Mouse (Mus musculus) limb, embryonic 11.5 days (tissue): ENCODE results near the gene Pcnx4. TPM values are rescaled to one million over a fixed set of nuclear protein-coding genes. Genes with fewer than 3 reads are reported as not detected.
A peak's percentile ranks its signal among the peaks of the same experiment; 100 is the strongest.

Experiments used
- ATAC-seq: fragments of 200-750 bp; cut with Nextera tagmentation; 2 replicates; pipeline ENCODE4 v1.8.0; 2017; ENCODE audit warnings: low read depth; ENCODE audit not compliant: insufficient number of reproducible peaks, low FRiP score, low TSS enrichment
- DNase-seq: peaks from one replicate; pipeline ENCODE4 v3.0.0-alpha.2; 2015; ENCODE audit warnings: low spot score
- H3K27ac ChIP-seq: fragments of 300-500 bp; sonication (generic); replicated peaks from 2 replicates; pipeline ENCODE4 v1.5.1; 2014; ENCODE audit warnings: low read depth, mild to moderate bottlenecking, low read length
- H3K27me3 ChIP-seq: fragments of 300-500 bp; sonication (generic); 2 replicates; pipeline ENCODE4 v1.6.1; 2014; ENCODE audit warnings: mild to moderate bottlenecking, low read length, mixed read lengths; ENCODE audit not compliant: control insufficient read depth, insufficient read depth
- H3K36me3 ChIP-seq: fragments of 300-500 bp; sonication (generic); 2 replicates; pipeline ENCODE4 v1.6.1; 2014; ENCODE audit warnings: mild to moderate bottlenecking, low read length, moderate library complexity, mixed read lengths; ENCODE audit not compliant: control insufficient read depth, insufficient read depth
- H3K4me1 ChIP-seq: fragments of 300-500 bp; sonication (generic); 2 replicates; pipeline ENCODE4 v1.6.1; 2014; ENCODE audit warnings: low read length, mixed read lengths; ENCODE audit not compliant: control insufficient read depth, insufficient read depth
- H3K4me2 ChIP-seq: fragments of 300-500 bp; sonication (generic); 2 replicates; pipeline ENCODE4 v1.6.1; 2014; ENCODE audit warnings: low read depth, mild to moderate bottlenecking, moderate library complexity; ENCODE audit not compliant: severe bottlenecking
- H3K4me3 ChIP-seq: fragments of 300-500 bp; sonication (generic); 2 replicates; pipeline ENCODE4 v1.5.1; 2014; ENCODE audit warnings: low read depth, low read length
- H3K9ac ChIP-seq: fragments of 300-500 bp; sonication (generic); 2 replicates; pipeline ENCODE4 v1.6.1; 2014; ENCODE audit warnings: mild to moderate bottlenecking, low read length
- H3K9me3 ChIP-seq: fragments of 300-500 bp; sonication (generic); 2 replicates; pipeline ENCODE4 v1.6.1; 2016; ENCODE audit warnings: low read length; ENCODE audit not compliant: control insufficient read depth
- WGBS: fragments of 180-500 bp; shearing (Covaris S2); extraction: QIAGEN DNeasy Blood & Tissue Kit; methylation state at CpG from one replicate; pipeline ENCODE4 v1.1.7; 2014; 5-methylcytosine and 5-hydroxymethylcytosine counted together
- polyA plus RNA-seq: library from polyadenylated mRNA; unstranded; fragments of >200 nt; fragmentation: Nextera tagmentation; extraction: Ambion mirVana; gene quantifications from 2 replicates; pipeline ENCODE4 v1.2.1, GENCODE M21; 2014

The Pcnx4 gene
- 13.0 and 15.2 TPM in 2 replicates for polyA plus RNA-seq

DNA sequence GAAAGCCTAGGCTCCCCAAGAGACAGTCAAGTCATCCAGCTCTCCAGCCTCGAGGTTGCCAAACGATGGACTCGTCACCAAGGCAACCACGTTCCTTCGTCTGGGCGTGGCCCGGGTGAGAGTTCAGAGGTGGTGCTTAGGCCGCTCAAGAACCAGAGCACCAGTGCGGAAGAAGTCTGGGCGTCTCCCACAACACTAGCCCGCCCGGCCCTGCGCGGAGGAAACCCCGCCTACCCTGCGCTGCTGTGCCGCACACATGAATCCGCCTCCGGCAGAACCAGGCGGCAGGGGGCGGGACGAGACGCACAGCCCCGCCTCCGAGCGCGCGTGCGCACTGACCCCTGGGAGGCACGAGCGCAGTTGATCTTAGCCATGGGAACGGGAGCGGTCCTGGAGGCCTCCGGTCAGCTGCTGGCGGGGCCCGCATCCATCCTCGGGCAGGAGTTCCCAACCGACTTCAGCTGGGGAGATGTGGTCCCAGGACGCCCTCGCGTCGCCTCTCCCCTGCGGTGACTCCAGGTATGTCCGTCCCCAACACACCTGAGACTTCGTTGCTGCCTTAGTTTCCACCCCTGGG is at the start of gene Pcnx4:
TSS of gene Pcnx4 (plus strand) at position 363 of the 577 bp plus-strand sequence.
- under 1% methylated on average over 45 of the region's 45 CpGs for WGBS

DNA sequence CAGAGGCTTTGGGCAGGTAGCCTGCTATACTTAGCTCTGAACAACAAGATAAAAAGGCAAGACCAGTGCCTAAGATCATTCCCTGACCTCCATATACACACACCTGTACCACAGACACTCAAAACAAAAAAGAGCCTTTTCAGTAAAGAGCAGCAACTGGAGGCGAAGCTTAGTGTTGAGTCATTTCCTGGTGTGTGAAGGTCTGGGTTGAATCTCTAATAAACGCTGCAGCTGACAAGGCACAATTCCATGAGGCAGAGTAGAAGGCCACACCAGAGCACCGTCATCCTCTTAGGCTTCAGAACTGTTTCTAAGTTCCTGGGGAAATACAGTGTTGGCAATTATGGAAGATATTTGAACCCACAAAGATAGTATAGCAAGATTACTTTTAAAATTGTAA is 48.7 kb upstream of the Pcnx4 start:
- Histone ChIP-seq H3K4me1 (no peaks in the 10 kb centered on the region), H3K27ac (no peak overlapping the region), H3K9me3 (no peaks in the 10 kb centered on the region), H3K27me3 (no peaks in the 10 kb centered on the region), H3K4me3 (no peak overlapping the region), H3K9ac (no peak overlapping the region), H3K4me2 (no peak overlapping the region), H3K36me3 (no peaks in the 10 kb centered on the region)
- ATAC-seq, result no peak
- no peak for DNase-seq
- WGBS, result 75% methylated on average over 3 of the region's 3 CpGs

More for the DNA sequence above, at the start of gene Pcnx4:
- peak; percentile 99 for DNase-seq
- Histone ChIP-seq H3K27ac (0 out of 2 replicates have a peak within 1 kb of the TSS, but pooled peaks have one; percentile 8), H3K9ac (peak within 1 kb of the TSS; percentile 79), H3K27me3 (no peaks in the 10 kb centered on the region), H3K36me3 (no peaks in the 10 kb centered on the region), H3K4me1 (peaks cover 7% of the 10 kb centered on the region; the same call in 1 of the 2 replicates), H3K4me2 (peak within 1 kb of the TSS; percentile 67), H3K4me3 (peak within 1 kb of the TSS; percentile 63), H3K9me3 (no peaks in the 10 kb centered on the region)
- ATAC-seq, result peak; percentile 100

DNA sequence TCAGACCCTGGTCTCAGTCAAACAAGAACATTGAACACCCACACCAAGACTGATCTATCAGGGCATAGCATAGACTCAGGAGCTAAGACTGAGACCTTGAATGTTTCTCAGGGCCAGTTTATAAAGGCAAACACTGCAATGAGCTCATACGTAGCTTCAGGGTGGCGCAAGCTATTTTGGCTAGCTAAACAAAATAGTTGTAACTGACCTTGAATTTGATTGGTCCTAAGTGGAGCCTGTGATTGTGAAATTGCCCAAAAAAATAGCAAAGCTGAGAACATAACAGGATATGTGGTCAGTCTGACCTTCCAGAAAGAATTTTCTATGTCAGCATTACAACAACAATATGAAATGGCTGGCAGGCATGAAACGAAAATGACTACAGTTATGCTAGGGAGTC is 46.2 kb upstream of the Pcnx4 start:
- ATAC-seq, result no peak
- H3K4me1 ChIP-seq, result no peaks in the 10 kb centered on the region

DNA sequence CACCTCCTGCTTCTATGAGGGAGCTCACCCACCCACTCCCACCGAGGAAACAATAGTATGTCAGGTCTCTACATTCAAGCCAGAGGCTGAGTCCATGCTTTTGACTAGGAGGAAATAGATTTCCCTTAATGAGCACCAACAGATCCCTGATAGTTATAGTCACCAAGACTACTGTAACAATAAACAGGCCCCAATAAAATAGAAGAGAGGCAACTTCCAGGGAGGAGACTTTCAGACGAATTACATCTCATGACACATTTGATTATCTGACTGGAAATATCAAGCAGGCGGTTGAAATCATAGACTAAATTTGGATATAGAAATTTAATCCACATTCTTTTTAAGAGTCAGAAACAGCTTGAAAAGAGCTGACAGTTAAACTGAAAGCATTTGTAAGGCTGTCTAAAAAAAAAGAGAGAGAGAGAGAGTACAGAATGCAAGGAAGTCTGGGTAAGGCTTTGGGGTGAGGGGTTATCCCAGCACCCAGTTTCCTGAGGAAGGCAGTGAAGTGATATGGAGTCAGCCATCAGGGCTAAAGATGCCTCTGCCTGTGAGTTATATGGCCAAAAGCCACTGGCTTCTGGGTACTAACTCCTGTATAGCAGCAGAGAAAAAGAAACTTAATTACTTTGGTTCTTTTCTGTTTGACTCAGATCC is 45.0 kb upstream of the Pcnx4 start:
- no peaks in the 10 kb centered on the region for H3K4me1 ChIP-seq
- WGBS, result 68% methylated on average over 3 of the region's 3 CpGs
- no peaks in the 10 kb centered on the region for H3K36me3 ChIP-seq
- H3K9me3 ChIP-seq, result no peaks in the 10 kb centered on the region
- no peak overlapping the region for H3K4me2 ChIP-seq
- no peak overlapping the region for H3K4me3 ChIP-seq
- DNase-seq, result no peak
- no peaks in the 10 kb centered on the region for H3K27me3 ChIP-seq
- no peak for ATAC-seq
- no peak overlapping the region for H3K27ac ChIP-seq
- H3K9ac ChIP-seq, result no peak overlapping the region

More for the DNA sequence above, 46.2 kb upstream of the Pcnx4 start:
- H3K36me3 ChIP-seq, result no peaks in the 10 kb centered on the region
- no peaks in the 10 kb centered on the region for H3K9me3 ChIP-seq
- no peak overlapping the region for H3K4me3 ChIP-seq
- DNase-seq, result no peak
- WGBS, result 95% methylated on average over 3 of the region's 3 CpGs
- no peak overlapping the region for H3K4me2 ChIP-seq
- H3K27me3 ChIP-seq, result no peaks in the 10 kb centered on the region
- H3K27ac ChIP-seq, result no peak overlapping the region
- H3K9ac ChIP-seq, result no peak overlapping the region

DNA sequence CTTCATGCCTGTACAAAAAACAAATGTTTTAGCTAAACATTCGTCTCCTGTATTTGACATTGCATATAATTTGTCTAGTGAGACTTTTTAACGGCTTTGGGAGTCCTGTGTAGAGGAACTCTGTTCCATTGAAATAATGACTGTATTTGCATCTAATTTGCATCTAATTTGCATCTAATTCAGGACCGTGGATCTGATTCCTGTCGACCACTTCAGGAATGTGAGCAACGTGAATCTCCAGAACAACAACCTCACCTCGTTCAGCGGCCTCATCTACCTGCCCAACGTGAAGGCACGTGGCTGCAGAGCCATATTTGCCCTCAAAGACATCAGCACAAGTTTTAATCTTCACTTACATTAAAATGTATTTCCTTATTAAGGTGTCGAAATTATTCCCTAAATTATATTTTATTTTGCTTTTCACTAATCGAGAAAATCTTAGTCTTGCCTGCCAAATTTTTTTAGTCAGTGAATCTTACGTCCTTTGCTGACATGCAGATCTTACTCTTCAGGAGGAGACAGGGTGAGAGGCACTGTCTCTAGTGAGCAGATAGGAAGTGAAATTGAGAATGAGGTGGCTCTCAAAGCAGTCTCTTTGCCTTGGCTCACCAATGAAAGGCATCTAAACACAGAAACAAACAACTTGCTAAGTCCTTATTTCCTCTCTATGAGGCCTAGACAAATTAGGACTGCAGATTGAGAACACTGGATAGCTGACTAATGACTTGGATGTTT is 39.1 kb upstream of the Pcnx4 start:
- Histone ChIP-seq H3K4me2 (no peak overlapping the region), H3K27ac (no peak overlapping the region), H3K9ac (no peak overlapping the region), H3K4me1 (no peaks in the 10 kb centered on the region), H3K36me3 (no peaks in the 10 kb centered on the region), H3K27me3 (no peaks in the 10 kb centered on the region), H3K4me3 (no peak overlapping the region), H3K9me3 (no peaks in the 10 kb centered on the region)
- ATAC-seq, result no peak
- WGBS, result 80% methylated on average over 12 of the region's 12 CpGs
- DNase-seq, result no peak

DNA sequence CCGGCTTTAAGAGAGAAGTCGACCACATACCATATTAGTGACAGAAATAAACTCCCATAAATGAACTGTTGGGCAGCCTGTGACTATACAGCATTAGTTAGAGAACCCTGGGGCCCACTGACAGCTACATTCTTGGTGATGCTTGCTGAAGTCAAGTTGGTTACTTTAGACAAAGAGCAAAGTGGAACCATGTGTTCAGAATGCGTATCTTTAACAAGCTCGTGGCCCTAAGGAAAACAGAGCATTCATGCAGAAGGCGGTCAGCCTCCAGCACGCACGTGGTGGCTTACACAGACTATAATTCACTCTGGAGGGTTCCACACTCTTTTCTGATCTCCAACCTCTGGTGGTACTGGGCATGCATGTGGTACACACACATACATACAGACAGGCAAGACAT is 26.6 kb upstream of the Pcnx4 start:
- Histone ChIP-seq H3K27ac (no peak overlapping the region), H3K4me2 (no peak overlapping the region), H3K27me3 (no peaks in the 10 kb centered on the region), H3K9ac (no peak overlapping the region), H3K36me3 (no peaks in the 10 kb centered on the region), H3K4me1 (no peaks in the 10 kb centered on the region), H3K4me3 (no peak overlapping the region), H3K9me3 (no peaks in the 10 kb centered on the region)
- DNase-seq (peak; percentile 33), ATAC-seq (0 out of 2 replicates have a peak, but pooled peaks have one; percentile 13)
- 28% methylated on average over 7 of the region's 7 CpGs for WGBS

DNA sequence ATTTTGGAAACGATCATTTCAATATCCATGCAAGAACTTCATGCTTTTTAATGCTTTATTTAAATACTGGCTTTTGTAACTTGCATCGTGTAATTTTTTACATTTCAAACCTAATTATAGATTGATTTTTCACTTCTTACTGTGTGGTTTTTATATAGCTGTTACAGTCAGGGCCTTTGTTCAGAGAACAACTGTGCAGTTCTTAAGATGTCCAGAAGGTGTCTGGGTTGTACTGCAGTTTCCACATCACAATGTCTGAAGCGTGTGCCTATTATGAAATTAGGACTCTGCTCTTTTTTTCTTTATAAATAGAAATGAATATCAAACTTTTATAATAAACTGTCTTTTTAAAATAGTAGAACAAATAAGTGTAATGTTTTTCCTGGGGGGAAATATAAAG is 20.7 kb upstream of the Pcnx4 start:
- ATAC-seq (no peak), DNase-seq (no peak)
- Histone ChIP-seq H3K4me2 (no peak overlapping the region), H3K9me3 (no peaks in the 10 kb centered on the region), H3K27me3 (no peaks in the 10 kb centered on the region), H3K4me3 (no peak overlapping the region), H3K4me1 (no peaks in the 10 kb centered on the region), H3K36me3 (no peaks in the 10 kb centered on the region), H3K9ac (no peak overlapping the region), H3K27ac (no peak overlapping the region)
- 76% methylated on average over 3 of the region's 3 CpGs for WGBS

DNA sequence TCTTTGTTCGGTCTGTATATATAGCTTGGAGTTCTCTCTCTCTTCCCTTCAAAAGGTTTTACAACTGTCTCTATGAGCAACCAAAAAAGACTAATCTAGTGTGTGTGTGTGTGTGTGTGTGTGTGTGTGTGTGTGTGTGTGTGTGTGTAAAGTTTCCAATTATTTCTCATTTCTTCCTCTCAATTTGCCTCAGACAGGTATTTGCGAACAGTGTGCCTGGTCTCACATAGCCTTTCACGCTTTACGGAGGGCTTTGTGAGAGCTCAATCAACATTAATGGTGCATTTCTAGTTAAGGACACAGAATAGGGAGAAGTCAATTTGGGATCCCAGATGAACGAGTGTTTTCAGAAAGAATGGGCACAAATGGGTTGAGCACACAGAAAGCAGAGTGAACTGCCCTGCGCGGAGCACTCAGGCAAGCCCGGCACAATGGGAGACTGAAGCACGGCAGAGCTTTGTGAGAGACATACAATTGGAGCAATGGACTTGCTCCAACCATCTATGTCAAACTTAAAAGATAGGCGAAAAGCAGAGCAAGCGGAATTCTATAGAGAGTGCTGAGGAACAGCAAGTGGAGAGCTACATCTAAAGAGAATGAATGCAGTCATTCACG is 18.0 kb upstream of the Pcnx4 start:
- Histone ChIP-seq H3K36me3 (no peaks in the 10 kb centered on the region), H3K27me3 (no peaks in the 10 kb centered on the region), H3K9ac (no peak overlapping the region), H3K4me3 (no peak overlapping the region), H3K4me2 (no peak overlapping the region), H3K4me1 (no peaks in the 10 kb centered on the region), H3K9me3 (no peaks in the 10 kb centered on the region), H3K27ac (no peak overlapping the region)
- 87% methylated on average over 12 of the region's 12 CpGs for WGBS
- DNase-seq, result no peak
- no peak for ATAC-seq
